Mouse (Mus musculus) liver, adult 2 months (tissue): ENCODE results near the gene Ppil1.

Experiments used
- CTCF ChIP-seq: fragments of 200-500 bp; IDR thresholded peaks from 2 replicates; pipeline ENCODE4 v1.5.1; 2011; ENCODE audit warnings: low read depth, low read length, control low read depth
- POLR2A ChIP-seq: fragments of 200-500 bp; IDR thresholded peaks from 2 replicates; pipeline ENCODE4 v1.6.1; 2011; ENCODE audit warnings: low read length, control low read depth; ENCODE audit not compliant: insufficient read depth; ENCODE audit errors: extremely low read depth

DNA sequence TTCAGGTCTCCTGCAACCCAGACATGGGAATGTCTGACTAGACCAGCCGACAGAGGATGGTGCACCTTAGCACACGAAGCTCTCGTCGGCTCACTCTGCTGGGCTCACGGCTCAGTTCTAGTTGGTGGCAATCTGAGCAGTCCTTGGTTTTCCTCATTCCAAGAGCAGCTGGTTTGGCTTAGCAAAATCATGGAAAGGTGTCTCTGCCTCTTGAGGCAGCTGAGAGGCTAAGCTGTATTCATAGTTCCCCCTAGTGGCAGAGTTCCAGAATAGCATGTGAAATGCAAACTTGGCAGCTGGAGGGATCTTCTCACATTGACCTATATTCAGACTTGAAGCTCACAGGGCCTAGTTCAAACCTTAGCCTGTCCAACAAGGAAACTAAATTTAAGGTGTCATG is 17.4 kb downstream of the Ppil1 start:
- TF ChIP-seq CTCF (peak; percentile 35), POLR2A (no peak)
